Mouse (Mus musculus) heart, embryonic 13.5 days (tissue): ENCODE data around the gene Fstl3. TPM values are rescaled to one million over a fixed set of nuclear protein-coding genes. Genes with fewer than 3 reads are reported as not detected.
A peak's percentile ranks its signal among the peaks of the same experiment; 100 is the strongest.

Experiments used
- ATAC-seq: fragments of 200-750 bp; cut with Nextera tagmentation; 2 replicates; pipeline ENCODE4 v1.8.0; 2017; ENCODE audit warnings: moderate TSS enrichment; ENCODE audit not compliant: insufficient number of reproducible peaks, low FRiP score, low TSS enrichment; ENCODE audit errors: extremely low read depth
- H3K27ac ChIP-seq: fragments of 300-500 bp; sonication (generic); replicated peaks from 2 replicates; pipeline ENCODE4 v1.5.1; 2015; ENCODE audit warnings: moderate library complexity, mild to moderate bottlenecking, inconsistent platforms
- H3K27me3 ChIP-seq: fragments of 300-500 bp; sonication (generic); replicated peaks from 2 replicates; pipeline ENCODE4 v1.6.1; 2015; ENCODE audit warnings: mild to moderate bottlenecking, inconsistent platforms
- H3K36me3 ChIP-seq: fragments of 300-500 bp; sonication (generic); 2 replicates; pipeline ENCODE4 v1.6.1; 2015; ENCODE audit warnings: mild to moderate bottlenecking, inconsistent platforms
- H3K4me1 ChIP-seq: fragments of 300-500 bp; sonication (generic); 2 replicates; pipeline ENCODE4 v1.6.1; 2015; ENCODE audit warnings: inconsistent platforms
- H3K4me2 ChIP-seq: fragments of 300-500 bp; sonication (generic); 2 replicates; pipeline ENCODE4 v1.6.1; 2015; ENCODE audit warnings: inconsistent platforms, mild to moderate bottlenecking, moderate library complexity
- H3K4me3 ChIP-seq: fragments of 300-500 bp; sonication (generic); 2 replicates; pipeline ENCODE4 v1.5.1; 2015; ENCODE audit warnings: moderate library complexity, mild to moderate bottlenecking, inconsistent platforms
- H3K9ac ChIP-seq: fragments of 300-500 bp; sonication (generic); 2 replicates; pipeline ENCODE4 v1.6.1; 2015; ENCODE audit warnings: inconsistent platforms, mild to moderate bottlenecking, moderate library complexity
- H3K9me3 ChIP-seq: fragments of 300-500 bp; sonication (generic); 2 replicates; pipeline ENCODE4 v1.6.1; 2016; ENCODE audit warnings: inconsistent platforms
- WGBS: fragments of 180-500 bp; shearing (Covaris S2); methylation state at CpG from one replicate; pipeline ENCODE4 v1.1.7; 2015; ENCODE audit warnings: mixed read lengths; 5-methylcytosine and 5-hydroxymethylcytosine counted together
- polyA plus RNA-seq: library from polyadenylated mRNA; unstranded; fragments of >200 nt; fragmentation: Nextera tagmentation; extraction: Ambion mirVana; gene quantifications from 2 replicates; pipeline ENCODE4 v1.2.1, GENCODE M21; 2015

Fstl3 gene
- polyA plus RNA-seq, 1 experiment from 2014 or later, result 23.8 TPM

DNA sequence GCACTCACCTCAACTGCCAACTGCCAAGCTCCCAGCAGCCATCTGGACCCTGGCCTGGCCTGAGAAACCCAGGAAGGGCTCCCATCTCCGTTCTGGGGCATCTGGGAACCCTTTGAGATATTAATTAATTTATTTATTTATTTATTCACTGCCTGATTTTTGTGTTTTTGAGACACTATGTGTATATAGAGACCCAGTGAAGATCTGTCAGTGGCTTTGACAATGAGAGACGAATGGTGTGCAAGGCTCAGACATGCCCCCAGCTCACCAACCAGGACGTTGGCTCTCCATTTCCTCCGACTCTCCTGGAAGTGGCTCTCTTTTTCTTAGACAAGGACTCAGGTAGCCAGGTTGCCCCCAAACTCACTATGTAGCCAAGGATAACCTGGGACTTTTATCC lies 13.8 kb downstream of the Fstl3 start, which contains the start of gene Prss57:
Gene Prss57, minus strand, starts transcription at position 101 of the 400 bp plus-strand sequence.
- Histone ChIP-seq H3K4me1 (peaks cover 14% of the 10 kb centered on the region), H3K4me3 (no peak within 1 kb of the TSS), H3K9me3 (no peaks in the 10 kb centered on the region), H3K9ac (no peak within 1 kb of the TSS), H3K27me3 (peaks cover 10% of the 10 kb centered on the region; the same call in 1 of the 2 replicates), H3K36me3 (no peaks in the 10 kb centered on the region), H3K27ac (no peak within 1 kb of the TSS), H3K4me2 (no peak within 1 kb of the TSS)
- WGBS, result 72% methylated on average over 4 of the region's 4 CpGs
- ATAC-seq, result no peak

DNA sequence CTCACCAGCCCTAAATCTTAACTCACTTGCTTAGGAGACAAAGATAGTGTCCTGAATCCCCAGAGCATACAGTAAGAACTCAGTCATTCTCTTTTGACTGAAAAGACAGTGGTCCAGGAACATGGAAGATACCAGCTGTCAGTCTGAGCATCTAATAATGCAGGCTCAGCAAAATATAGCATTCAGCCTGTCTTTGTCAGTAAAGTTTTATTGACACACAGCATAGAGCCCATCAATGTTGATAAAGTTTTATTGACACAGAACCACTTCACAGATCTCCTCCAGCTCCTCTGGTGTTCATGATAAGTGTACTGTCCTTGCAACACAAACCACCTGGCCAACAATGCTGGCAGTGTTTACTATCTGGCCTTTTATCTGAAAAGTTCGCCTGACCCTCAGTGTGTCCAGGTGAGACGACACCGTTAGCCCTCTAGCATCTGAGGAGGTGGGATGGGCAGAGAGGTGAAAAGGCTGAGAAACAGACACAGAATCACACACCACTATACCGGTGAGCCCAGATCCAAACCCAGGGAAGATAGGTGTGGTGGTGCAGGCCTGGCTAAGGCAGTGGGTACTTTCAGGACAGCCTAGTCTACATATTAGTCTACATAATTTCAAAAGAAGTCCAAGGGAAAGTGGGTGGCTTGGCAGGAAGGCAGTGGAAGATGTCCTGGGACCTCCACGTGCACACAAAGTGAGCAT lies 15.4 kb downstream of the Fstl3 start:
- Histone ChIP-seq H3K4me3 (no peak overlapping the region), H3K4me2 (no peak overlapping the region), H3K27me3 (peaks cover 4% of the 10 kb centered on the region; the same call in 1 of the 2 replicates), H3K9ac (no peak overlapping the region), H3K9me3 (no peaks in the 10 kb centered on the region), H3K27ac (no peak overlapping the region), H3K36me3 (no peaks in the 10 kb centered on the region), H3K4me1 (peaks cover 21% of the 10 kb centered on the region)
- ATAC-seq, result no peak
- WGBS, result 74% methylated on average over 5 of the region's 5 CpGs

DNA sequence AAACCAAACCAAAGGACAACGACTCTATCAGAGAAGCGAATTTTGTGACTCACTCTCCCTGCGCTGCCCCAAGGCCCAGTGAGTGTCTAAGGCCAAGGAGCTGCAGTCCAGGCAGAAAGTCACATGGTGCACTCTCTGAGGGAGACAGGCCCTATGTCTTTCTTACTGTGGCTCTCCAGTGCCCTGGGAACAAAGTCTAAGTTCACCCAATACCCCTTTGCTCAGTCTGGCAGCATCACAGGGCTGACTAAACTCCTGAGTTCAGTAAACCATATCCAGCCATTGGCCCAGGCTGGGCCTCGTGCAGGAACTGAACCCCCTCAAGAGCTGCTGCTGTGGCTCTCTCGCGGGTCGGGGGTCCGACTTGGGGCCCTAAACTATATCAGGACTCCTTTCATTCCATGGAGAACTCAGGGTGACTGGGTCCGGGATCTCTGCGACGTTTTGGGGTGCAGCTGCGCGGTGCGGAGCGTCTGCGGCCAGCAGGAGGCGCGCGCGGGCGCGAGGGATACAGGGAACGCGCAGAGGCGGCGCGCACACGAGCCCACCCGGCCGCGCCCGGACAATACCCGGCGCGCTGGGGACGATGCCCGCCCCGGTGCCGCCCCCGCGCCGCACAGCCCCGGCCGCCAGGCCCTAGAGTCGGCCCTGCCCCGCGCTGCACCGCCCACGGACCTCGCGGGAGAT lies 16.1 kb downstream of the Fstl3 start, which contains the start of gene Palm:
Gene Palm, plus strand, starts transcription at position 522 of the 687 bp plus-strand sequence.
- peak within 1 kb of the TSS; percentile 96 for H3K9ac ChIP-seq
- peaks cover 22% of the 10 kb centered on the region for H3K4me1 ChIP-seq
- no peaks in the 10 kb centered on the region for H3K36me3 ChIP-seq
- H3K27me3 ChIP-seq, result peaks cover 4% of the 10 kb centered on the region; the same call in 1 of the 2 replicates
- H3K27ac ChIP-seq, result peak within 1 kb of the TSS; percentile 86
- H3K4me3 ChIP-seq, result peak within 1 kb of the TSS; percentile 92
- WGBS, result 5% methylated on average over 42 of the region's 51 CpGs
- H3K4me2 ChIP-seq, result peak within 1 kb of the TSS; percentile 96
- 0 out of 2 replicates have a peak, but pooled peaks have one; percentile 5 for ATAC-seq
- H3K9me3 ChIP-seq, result no peaks in the 10 kb centered on the region

DNA sequence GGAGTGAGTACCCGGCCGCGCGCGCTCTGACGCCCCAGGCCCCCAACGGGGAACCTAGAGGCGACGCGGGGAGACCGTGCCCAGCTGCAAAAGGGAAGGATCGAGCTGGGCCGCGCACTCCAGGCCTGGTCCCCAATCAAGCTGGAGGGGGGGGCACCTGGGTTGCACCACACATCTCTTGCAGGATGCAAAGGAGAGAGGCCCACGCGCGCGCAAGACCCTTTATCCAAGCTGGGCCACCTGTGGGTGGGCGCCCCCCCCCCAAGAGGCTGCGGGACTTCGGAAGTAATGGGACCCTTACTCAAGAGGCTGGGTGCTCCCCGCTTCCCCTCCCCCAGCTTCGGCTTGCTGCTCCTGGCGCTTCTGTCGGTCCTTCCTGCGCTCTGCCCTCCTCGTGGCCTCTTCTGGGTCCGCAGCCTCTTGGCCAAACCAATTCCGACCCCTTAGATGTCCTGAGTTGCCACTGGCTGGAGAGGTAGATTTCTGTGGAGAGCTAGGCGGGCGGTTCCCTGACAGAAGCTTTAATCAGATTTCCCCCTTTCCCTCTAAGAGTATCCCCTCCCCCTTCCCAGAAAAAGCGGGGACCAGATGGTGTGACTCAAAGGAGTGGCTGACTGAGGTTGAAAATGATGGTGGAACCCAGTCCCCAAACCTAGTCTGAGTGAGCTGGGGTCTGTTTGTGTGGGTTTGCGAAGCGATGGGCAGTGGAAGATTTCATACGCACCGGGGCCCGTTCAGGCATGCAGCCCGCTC lies 16.8 kb downstream of the Fstl3 start:
- H3K4me1 ChIP-seq, result peaks cover 22% of the 10 kb centered on the region
- ATAC-seq, result no peak
- peak overlapping the region; percentile 92 for H3K4me3 ChIP-seq
- peak overlapping the region; percentile 96 for H3K9ac ChIP-seq
- 2% methylated on average over 38 of the region's 38 CpGs for WGBS
- no peaks in the 10 kb centered on the region for H3K36me3 ChIP-seq
- peak overlapping the region; percentile 96 for H3K4me2 ChIP-seq
- no peaks in the 10 kb centered on the region for H3K9me3 ChIP-seq
- H3K27me3 ChIP-seq, result peaks cover 4% of the 10 kb centered on the region; the same call in 1 of the 2 replicates
- peak overlapping the region; percentile 86 for H3K27ac ChIP-seq

DNA sequence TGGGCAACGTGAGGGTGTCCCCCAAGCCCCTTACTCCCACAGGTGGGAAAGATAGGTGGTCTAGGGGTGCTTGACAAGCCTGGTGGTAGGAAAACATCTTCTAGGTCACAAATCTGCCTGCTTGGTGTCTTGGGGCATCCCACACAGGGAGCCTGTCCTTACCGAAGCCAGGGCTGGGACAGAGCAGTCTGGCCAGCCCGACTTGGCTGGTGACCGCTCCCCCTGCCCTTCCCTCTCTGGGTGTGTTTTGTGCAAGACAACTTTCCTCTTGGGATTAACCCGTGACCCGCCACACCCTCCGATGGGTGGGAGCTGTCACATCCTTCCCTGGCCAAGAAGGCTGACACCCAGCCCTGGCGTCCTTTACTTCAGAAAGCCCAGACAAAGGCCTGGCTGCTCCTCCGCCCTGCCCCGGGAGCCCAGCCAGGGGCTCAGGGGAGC lies 17.4 kb downstream of the Fstl3 start:
- peak overlapping the region; percentile 96 for H3K4me2 ChIP-seq
- 16% methylated on average over 10 of the region's 10 CpGs for WGBS

DNA sequence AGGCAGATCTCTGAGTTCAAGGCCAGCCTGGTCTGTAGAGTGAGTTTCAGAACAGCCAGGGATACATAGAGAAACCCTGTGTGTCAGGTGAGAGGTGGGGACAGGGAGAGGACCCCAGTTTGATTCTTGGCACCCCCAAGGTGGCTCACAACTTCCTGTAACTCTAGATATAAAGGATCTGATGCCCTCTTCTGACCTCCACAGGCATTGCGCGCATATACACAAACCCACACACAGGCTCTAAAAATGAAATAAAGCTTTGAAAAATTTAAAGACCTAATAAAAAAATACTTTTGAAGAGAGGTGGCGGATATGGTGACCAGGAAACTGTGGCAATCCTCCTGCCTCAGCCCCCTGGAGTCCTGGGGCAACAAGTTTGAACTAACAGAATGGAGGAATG lies 18.8 kb downstream of the Fstl3 start:
- Histone ChIP-seq H3K9me3 (no peaks in the 10 kb centered on the region), H3K36me3 (no peaks in the 10 kb centered on the region), H3K4me1 (peaks cover 22% of the 10 kb centered on the region), H3K27me3 (no peaks in the 10 kb centered on the region), H3K27ac (no peak overlapping the region), H3K4me3 (no peak overlapping the region), H3K9ac (no peak overlapping the region), H3K4me2 (no peak overlapping the region)
- no peak for ATAC-seq
- 92% methylated on average over 3 of the region's 3 CpGs for WGBS

More for the DNA sequence above, 17.4 kb downstream of the Fstl3 start:
- no peaks in the 10 kb centered on the region for H3K36me3 ChIP-seq
- peak overlapping the region; percentile 92 for H3K4me3 ChIP-seq
- peaks cover 4% of the 10 kb centered on the region; the same call in 1 of the 2 replicates for H3K27me3 ChIP-seq
- H3K9me3 ChIP-seq, result no peaks in the 10 kb centered on the region
- peaks cover 22% of the 10 kb centered on the region for H3K4me1 ChIP-seq
- H3K9ac ChIP-seq, result peak overlapping the region; percentile 96
- H3K27ac ChIP-seq, result peak overlapping the region; percentile 86
- ATAC-seq, result peak; percentile 5; the same call in 1 of the 2 replicates

DNA sequence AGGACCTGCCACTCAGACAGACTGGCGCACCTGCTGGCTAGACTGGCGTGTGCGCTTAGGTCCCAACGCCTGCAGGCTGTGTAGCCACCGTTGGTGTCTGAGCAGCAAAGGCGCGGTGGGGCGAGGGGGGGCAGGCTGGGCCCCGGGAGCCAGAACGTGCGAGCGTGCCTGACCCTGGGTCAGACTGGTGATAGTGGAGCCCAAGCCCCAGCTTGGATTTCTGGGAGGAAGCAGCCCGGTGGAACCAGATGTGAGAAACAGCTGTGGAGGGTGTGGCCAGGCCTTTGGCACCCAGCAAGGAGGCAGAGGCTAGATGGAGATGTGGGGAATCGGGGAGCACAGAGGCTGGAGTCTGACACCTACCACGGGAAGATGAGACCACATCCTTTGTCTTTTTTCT lies 20.3 kb downstream of the Fstl3 start:
- Histone ChIP-seq H3K27ac (peak overlapping the region; percentile 41), H3K27me3 (no peaks in the 10 kb centered on the region), H3K9ac (peak overlapping the region; percentile 29), H3K4me2 (peak overlapping the region; percentile 20), H3K36me3 (no peaks in the 10 kb centered on the region), H3K9me3 (no peaks in the 10 kb centered on the region), H3K4me3 (no peak overlapping the region), H3K4me1 (peaks cover 32% of the 10 kb centered on the region)
- 31% methylated on average over 15 of the region's 15 CpGs for WGBS
- no peak for ATAC-seq

DNA sequence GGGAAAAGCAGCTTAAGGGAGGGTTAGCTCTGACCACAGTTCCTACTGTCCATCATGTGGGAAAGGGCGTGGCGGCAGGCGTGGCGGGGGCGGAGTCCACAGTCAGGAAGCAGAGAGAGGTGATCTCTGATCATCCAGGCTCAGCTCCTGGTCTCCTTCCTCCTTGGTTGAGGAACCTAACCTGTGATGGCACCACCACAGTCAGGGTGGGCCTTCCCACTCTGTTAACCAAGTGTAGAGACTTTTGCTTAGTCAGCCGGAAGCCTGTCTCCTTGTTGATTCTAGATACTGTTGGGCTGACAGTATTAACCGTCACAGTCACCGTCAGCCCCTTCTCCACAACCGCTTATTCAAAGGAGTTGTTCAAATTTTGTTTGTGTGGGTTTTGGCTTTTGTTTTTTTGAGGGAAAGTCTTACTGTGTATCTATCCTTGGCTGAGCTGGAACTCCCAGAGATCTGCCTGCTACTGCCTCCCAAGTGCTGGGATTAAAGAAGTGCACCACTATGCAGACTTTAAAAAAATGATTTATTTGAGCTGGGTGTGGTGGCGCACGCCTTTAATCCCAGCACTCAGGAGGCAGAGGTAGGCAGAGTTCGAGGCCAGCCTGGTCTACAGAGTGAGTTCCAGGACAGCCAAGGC lies 21.3 kb downstream of the Fstl3 start:
- H3K4me2 ChIP-seq, result no peak overlapping the region
- ATAC-seq, result no peak
- H3K9ac ChIP-seq, result no peak overlapping the region
- no peaks in the 10 kb centered on the region for H3K9me3 ChIP-seq
- no peaks in the 10 kb centered on the region for H3K27me3 ChIP-seq
- H3K4me1 ChIP-seq, result peaks cover 43% of the 10 kb centered on the region
- 77% methylated on average over 12 of the region's 12 CpGs for WGBS
- H3K4me3 ChIP-seq, result no peak overlapping the region
- peak overlapping the region; percentile 54 for H3K27ac ChIP-seq
- no peaks in the 10 kb centered on the region for H3K36me3 ChIP-seq

DNA sequence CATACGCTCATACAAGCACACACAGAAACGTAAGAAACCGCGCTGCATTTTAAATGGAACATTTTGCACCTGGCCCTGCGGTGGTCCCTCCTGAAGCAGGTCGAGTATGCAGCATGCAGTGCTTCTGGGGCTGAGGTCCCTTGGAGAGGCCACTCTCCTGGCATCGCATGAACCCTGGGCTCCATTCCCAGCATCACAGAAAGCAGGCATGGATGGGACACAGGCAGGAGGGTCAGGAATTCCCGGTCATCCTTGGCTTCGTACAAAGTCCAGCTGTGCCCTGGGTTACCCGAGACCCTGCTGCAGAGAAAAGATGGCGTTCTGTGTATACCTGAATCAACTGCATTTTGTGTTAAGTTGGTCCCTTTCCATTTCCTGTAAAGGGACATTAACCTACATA lies 23.4 kb downstream of the Fstl3 start:
- whole genome bisulfite sequencing, result 80% methylated on average over 11 of the region's 11 CpGs
- Histone ChIP-seq H3K4me2 (no peak overlapping the region), H3K27ac (peak overlapping the region; percentile 32; the same call in 1 of the 2 replicates), H3K36me3 (no peaks in the 10 kb centered on the region), H3K27me3 (no peaks in the 10 kb centered on the region), H3K4me1 (peaks cover 42% of the 10 kb centered on the region), H3K9me3 (no peaks in the 10 kb centered on the region), H3K9ac (no peak overlapping the region), H3K4me3 (no peak overlapping the region)
- ATAC-seq, result no peak

DNA sequence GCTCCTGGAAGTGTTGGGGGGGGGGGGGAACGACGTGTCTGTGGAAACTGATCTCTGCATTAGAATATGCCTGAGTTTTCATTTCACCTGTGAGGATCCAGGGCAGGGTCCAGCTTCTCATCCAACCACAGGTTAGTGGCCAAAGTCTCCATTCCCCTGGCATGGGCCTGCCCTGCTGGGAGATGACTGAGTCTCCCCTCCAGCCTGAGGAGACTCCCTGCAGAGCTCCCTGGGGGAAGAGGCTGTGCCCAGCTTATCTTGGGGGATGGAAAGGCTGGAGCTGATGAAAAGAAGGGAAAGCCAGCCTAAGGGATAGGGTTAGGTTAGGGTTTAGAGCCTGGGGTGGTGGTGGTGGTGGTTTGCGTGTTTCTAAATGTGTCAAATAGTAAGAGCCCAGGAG lies 24.8 kb downstream of the Fstl3 start:
- WGBS, result 29% methylated on average over 3 of the region's 3 CpGs
- no peaks in the 10 kb centered on the region for H3K27me3 ChIP-seq
- no peaks in the 10 kb centered on the region for H3K9me3 ChIP-seq
- H3K4me2 ChIP-seq, result peak overlapping the region; percentile 44
- H3K27ac ChIP-seq, result peak overlapping the region; percentile 67
- ATAC-seq, result no peak
- no peaks in the 10 kb centered on the region for H3K36me3 ChIP-seq
- peaks cover 54% of the 10 kb centered on the region for H3K4me1 ChIP-seq
- peak overlapping the region; percentile 15; the same call in 1 of the 2 replicates for H3K4me3 ChIP-seq
- H3K9ac ChIP-seq, result peak overlapping the region; percentile 62
